Mouse (Mus musculus): ENCODE data around the gene Lsm4.

The Lsm4 gene

GRCm38 (mm10) chr8:70632346-70632892 is 40.6 kb upstream of the Lsm4 start, which contains the start of gene Gdf15:
TSS of gene Gdf15 (minus strand) at chr8:70632456.
- Histone ChIP-seq H3K9me3 (ENCODE audit: low read length) (no peaks in the 10 kb centered on the region), H3K4me3 (replicated peaks; ENCODE audit: low read length) (peak within 1 kb of the TSS; percentile 76), H3K27me3 (ENCODE audit: insufficient read depth, low read length) (peaks cover 5% of the 10 kb centered on the region; the same call in 1 of the 2 replicates), H3K36me3 (ENCODE audit: insufficient read depth, low read length) (no peaks in the 10 kb centered on the region), H3K4me1 (replicated peaks; ENCODE audit: low read depth, low read length) (peaks cover 68% of the 10 kb centered on the region)
- TF ChIP-seq NANOG (IDR thresholded peaks at IDR 0.05; ENCODE audit: borderline replicate concordance, low read length) (no peak), CTCF (conservative IDR thresholded peaks at IDR 0.05; ENCODE audit: low read length) (no peak)

- Histone ChIP-seq H3K9me3 (ENCODE audit: low read length) (no peaks in the 10 kb centered on the region), H3K4me3 (replicated peaks; ENCODE audit: low read length) (no peak overlapping the region), H3K4me1 (replicated peaks; ENCODE audit: low read depth, low read length) (peaks cover 82% of the 10 kb centered on the region), H3K36me3 (ENCODE audit: insufficient read depth, low read length) (no peaks in the 10 kb centered on the region), H3K27me3 (ENCODE audit: insufficient read depth, low read length) (no peaks in the 10 kb centered on the region)
- no peak for TF ChIP-seq NANOG (IDR thresholded peaks at IDR 0.05; ENCODE audit: borderline replicate concordance, low read length)
- no peak for TF ChIP-seq POU5F1 (IDR thresholded peaks at IDR 0.05; ENCODE audit: borderline replicate concordance, low read length)
- no peak for TF ChIP-seq CTCF (conservative IDR thresholded peaks at IDR 0.05; ENCODE audit: low read length)
These were observed 39.0 kb upstream of the Lsm4 start for GRCm38 (mm10) chr8:70634066-70634465.

- Histone ChIP-seq H3K9me3 (ENCODE audit: low read length) (no peaks in the 10 kb centered on the region), H3K27me3 (ENCODE audit: insufficient read depth, low read length) (no peaks in the 10 kb centered on the region), H3K4me3 (replicated peaks; ENCODE audit: low read length) (no peak overlapping the region), H3K4me1 (replicated peaks; ENCODE audit: low read depth, low read length) (peaks cover 83% of the 10 kb centered on the region), H3K36me3 (ENCODE audit: insufficient read depth, low read length) (no peaks in the 10 kb centered on the region)
- TF ChIP-seq CTCF (conservative IDR thresholded peaks at IDR 0.05; ENCODE audit: low read length) (no peak), POU5F1 (IDR thresholded peaks at IDR 0.05; ENCODE audit: borderline replicate concordance, low read length) (no peak), NANOG (IDR thresholded peaks at IDR 0.05; ENCODE audit: borderline replicate concordance, low read length) (no peak)
These were observed 37.5 kb upstream of the Lsm4 start for GRCm38 (mm10) chr8:70635527-70635926.

- Histone ChIP-seq H3K36me3 (ENCODE audit: insufficient read depth, low read length) (no peaks in the 10 kb centered on the region), H3K9me3 (ENCODE audit: low read length) (no peaks in the 10 kb centered on the region), H3K4me1 (replicated peaks; ENCODE audit: low read depth, low read length) (peaks cover 71% of the 10 kb centered on the region), H3K4me3 (replicated peaks; ENCODE audit: low read length) (no peak overlapping the region), H3K27me3 (ENCODE audit: insufficient read depth, low read length) (no peaks in the 10 kb centered on the region)
- no peak for TF ChIP-seq POU5F1 (IDR thresholded peaks at IDR 0.05; ENCODE audit: borderline replicate concordance, low read length)
- TF ChIP-seq NANOG (IDR thresholded peaks at IDR 0.05; ENCODE audit: borderline replicate concordance, low read length) = no peak
- no peak for TF ChIP-seq CTCF (conservative IDR thresholded peaks at IDR 0.05; ENCODE audit: low read length)
These were observed 36.2 kb upstream of the Lsm4 start for GRCm38 (mm10) chr8:70636838-70637237.

GRCm38 (mm10) chr8:70638752-70639151 is 34.3 kb upstream of the Lsm4 start:
- TF ChIP-seq NANOG (IDR thresholded peaks at IDR 0.05; ENCODE audit: borderline replicate concordance, low read length) = no peak
- TF ChIP-seq POU5F1 (IDR thresholded peaks at IDR 0.05; ENCODE audit: borderline replicate concordance, low read length) = no peak
- Histone ChIP-seq H3K36me3 (ENCODE audit: insufficient read depth, low read length) (no peaks in the 10 kb centered on the region), H3K9me3 (ENCODE audit: low read length) (no peaks in the 10 kb centered on the region), H3K4me3 (replicated peaks; ENCODE audit: low read length) (peak overlapping the region; percentile 10; the same call in 1 of the 2 replicates), H3K27me3 (ENCODE audit: insufficient read depth, low read length) (no peaks in the 10 kb centered on the region), H3K4me1 (replicated peaks; ENCODE audit: low read depth, low read length) (peaks cover 61% of the 10 kb centered on the region)

- no peak overlapping the region for H3K4me3 ChIP-seq (replicated peaks; ENCODE audit: low read length)
- H3K4me1 ChIP-seq (replicated peaks; ENCODE audit: low read depth, low read length) = peaks cover 72% of the 10 kb centered on the region
- no peak for TF ChIP-seq NANOG (IDR thresholded peaks at IDR 0.05; ENCODE audit: borderline replicate concordance, low read length)
- TF ChIP-seq POU5F1 (IDR thresholded peaks at IDR 0.05; ENCODE audit: borderline replicate concordance, low read length) = no peak
- no peak for TF ChIP-seq CTCF (conservative IDR thresholded peaks at IDR 0.05; ENCODE audit: low read length)
- H3K27me3 ChIP-seq (ENCODE audit: insufficient read depth, low read length) = no peaks in the 10 kb centered on the region
- H3K36me3 ChIP-seq (ENCODE audit: insufficient read depth, low read length) = no peaks in the 10 kb centered on the region
- H3K9me3 ChIP-seq (ENCODE audit: low read length) = no peaks in the 10 kb centered on the region
These were observed 30.0 kb upstream of the Lsm4 start for GRCm38 (mm10) chr8:70643019-70643418.

- Histone ChIP-seq H3K27me3 (ENCODE audit: insufficient read depth, low read length) (no peaks in the 10 kb centered on the region), H3K4me3 (replicated peaks; ENCODE audit: low read length) (no peak overlapping the region), H3K4me1 (replicated peaks; ENCODE audit: low read depth, low read length) (peaks cover 72% of the 10 kb centered on the region), H3K36me3 (ENCODE audit: insufficient read depth, low read length) (peaks cover 5% of the 10 kb centered on the region; the same call in 1 of the 2 replicates), H3K9me3 (ENCODE audit: low read length) (no peaks in the 10 kb centered on the region)
- TF ChIP-seq NANOG (IDR thresholded peaks at IDR 0.05; ENCODE audit: borderline replicate concordance, low read length) = no peak
- no peak for TF ChIP-seq POU5F1 (IDR thresholded peaks at IDR 0.05; ENCODE audit: borderline replicate concordance, low read length)
- peak; percentile 82 for TF ChIP-seq CTCF (conservative IDR thresholded peaks at IDR 0.05; ENCODE audit: low read length)
These were observed 29.0 kb upstream of the Lsm4 start for GRCm38 (mm10) chr8:70644065-70644464.

- Histone ChIP-seq H3K9me3 (ENCODE audit: low read length) (no peaks in the 10 kb centered on the region), H3K36me3 (ENCODE audit: insufficient read depth, low read length) (peaks cover 21% of the 10 kb centered on the region), H3K27me3 (ENCODE audit: insufficient read depth, low read length) (no peaks in the 10 kb centered on the region), H3K4me1 (replicated peaks; ENCODE audit: low read depth, low read length) (peaks cover 75% of the 10 kb centered on the region), H3K4me3 (replicated peaks; ENCODE audit: low read length) (0 out of 2 replicates have a peak overlapping the region, but pooled peaks have one; percentile 26)
- TF ChIP-seq CTCF (conservative IDR thresholded peaks at IDR 0.05; ENCODE audit: low read length) = no peak
- TF ChIP-seq POU5F1 (IDR thresholded peaks at IDR 0.05; ENCODE audit: borderline replicate concordance, low read length) = no peak
- no peak for TF ChIP-seq NANOG (IDR thresholded peaks at IDR 0.05; ENCODE audit: borderline replicate concordance, low read length)
These were observed 27.4 kb upstream of the Lsm4 start for GRCm38 (mm10) chr8:70645501-70646224.

All from E14TG2a.4 (cell line).